Mouse (Mus musculus) MEL (cell line): ENCODE measurements around the gene Ccdc157. TPM values are rescaled to one million over a fixed set of nuclear protein-coding genes. Genes with fewer than 3 reads are reported as not detected.

ENCODE experiments used
- DNase-seq: peaks from one replicate; pipeline ENCODE4 v3.0.0; 2011; ENCODE audit warnings: low read depth, low spot score
- H3K27ac ChIP-seq: 2 replicates; pipeline ENCODE4 v1.5.1; 2012; ENCODE audit warnings: low read depth, mild to moderate bottlenecking, control low read depth, low read length, moderate library complexity; ENCODE audit not compliant: control insufficient read depth
- H3K27me3 ChIP-seq, 2 experiments: fragments of 150-350 bp in 1 of 2; sonication (generic) in 1 of 2; 2 replicates each; pipeline ENCODE4 v1.6.1; 2012; ENCODE audit warnings: low read length in 2 of 2, mild to moderate bottlenecking in 2 of 2, improper control_type of control experiment in 1 of 2, moderate library complexity in 1 of 2; ENCODE audit not compliant: insufficient read depth in 2 of 2, control insufficient read depth in 1 of 2
- H3K36me3 ChIP-seq, 2 experiments: 2 replicates each; pipeline ENCODE4 v1.6.1; 2012 to 2014; ENCODE audit warnings: low read length in 2 of 2, improper control_type of control experiment in 1 of 2, inconsistent platforms in 1 of 2, mild to moderate bottlenecking in 1 of 2; ENCODE audit not compliant: insufficient read depth in 2 of 2, control insufficient read depth in 1 of 2
- H3K4me1 ChIP-seq, 2 experiments: fragments of 150-350 bp in 1 of 2; sonication (generic) in 1 of 2; 2 replicates each; pipeline ENCODE4 v1.6.1; 2012; ENCODE audit warnings: low read length in 2 of 2, improper control_type of control experiment in 1 of 2, mild to moderate bottlenecking in 1 of 2; ENCODE audit not compliant: insufficient read depth in 2 of 2, control insufficient read depth in 1 of 2
- H3K4me3 ChIP-seq, 2 experiments: fragments of 150-350 bp in 1 of 2; sonication (generic) in 1 of 2; 2 replicates each; pipeline ENCODE4 v1.5.1; 2012; ENCODE audit warnings: low read depth in 2 of 2, low read length in 2 of 2, mild to moderate bottlenecking in 2 of 2, moderate library complexity in 2 of 2, control low read depth in 1 of 2, improper control_type of control experiment in 1 of 2; ENCODE audit not compliant: control insufficient read depth in 1 of 2, insufficient read depth in 1 of 2
- H3K79me2 ChIP-seq: 2 replicates; pipeline ENCODE4 v1.6.1; 2012; ENCODE audit warnings: mild to moderate bottlenecking, low read length, moderate library complexity; ENCODE audit not compliant: control insufficient read depth, poor library complexity, insufficient read depth
- H3K9ac ChIP-seq: 2 replicates; pipeline ENCODE4 v1.6.1; 2012; ENCODE audit warnings: low read depth, mild to moderate bottlenecking, control low read depth, low read length, moderate library complexity; ENCODE audit not compliant: control insufficient read depth, poor library complexity, severe bottlenecking
- H3K9me3 ChIP-seq: fragments of 150-350 bp; sonication (generic); replicated peaks from 2 replicates; pipeline ENCODE4 v1.6.1; 2012; ENCODE audit warnings: mild to moderate bottlenecking, low read length, improper control_type of control experiment, moderate library complexity; ENCODE audit not compliant: insufficient read depth
- BHLHE40 ChIP-seq: IDR thresholded peaks from 2 replicates; pipeline ENCODE4 v1.6.1; 2012; ENCODE audit warnings: low read depth, mild to moderate bottlenecking, inconsistent platforms, low read length, improper control_type of control experiment, borderline replicate concordance
- CHD1 ChIP-seq: IDR thresholded peaks from 2 replicates; pipeline ENCODE4 v1.6.1; 2012; ENCODE audit warnings: low read depth, mild to moderate bottlenecking, inconsistent platforms, low read length, improper control_type of control experiment
- CTCF ChIP-seq, 3 experiments: IDR thresholded peaks in 2 of 3; conservative IDR thresholded peaks in 1 of 3; 2 replicates each; pipeline ENCODE4 v1.5.1; 2011 to 2012; ENCODE audit warnings: low read length in 3 of 3, low read depth in 2 of 3, mild to moderate bottlenecking in 2 of 3, improper control_type of control experiment in 1 of 3, inconsistent platforms in 1 of 3, mixed read lengths in 1 of 3, moderate library complexity in 1 of 3; ENCODE audit not compliant: control insufficient read depth in 1 of 3, insufficient read depth in 1 of 3, poor library complexity in 1 of 3, severe bottlenecking in 1 of 3
- E2F4 ChIP-seq: IDR thresholded peaks from 2 replicates; pipeline ENCODE4 v1.6.1; 2011; ENCODE audit warnings: low read depth, low read length, improper control_type of control experiment, borderline replicate concordance
- ELF1 ChIP-seq: IDR thresholded peaks from 2 replicates; pipeline ENCODE4 v1.6.1; 2014; ENCODE audit warnings: low read depth, mild to moderate bottlenecking, inconsistent platforms, low read length, improper control_type of control experiment, moderate library complexity
- EP300 ChIP-seq, 2 experiments: IDR thresholded peaks; 2 replicates each; pipeline ENCODE4 v1.6.1; 2011; ENCODE audit warnings: improper control_type of control experiment in 2 of 2, low read length in 2 of 2, low read depth in 1 of 2, mild to moderate bottlenecking in 1 of 2
- ETS1 ChIP-seq: IDR thresholded peaks from 2 replicates; pipeline ENCODE4 v1.6.1; 2012; ENCODE audit warnings: low read depth, mild to moderate bottlenecking, inconsistent platforms, low read length, improper control_type of control experiment, moderate library complexity
- GABPA ChIP-seq: IDR thresholded peaks from 2 replicates; pipeline ENCODE4 v1.6.1; 2012; ENCODE audit warnings: low read depth, mild to moderate bottlenecking, inconsistent platforms, low read length, improper control_type of control experiment, moderate library complexity
- GATA1 ChIP-seq: IDR thresholded peaks from 2 replicates; pipeline ENCODE4 v1.6.1; 2011; ENCODE audit warnings: low read depth, low read length, improper control_type of control experiment
- JUND ChIP-seq: IDR thresholded peaks from 2 replicates; pipeline ENCODE4 v1.6.1; 2011; ENCODE audit warnings: low read depth, mild to moderate bottlenecking, improper control_type of control experiment, low read length
- KAT2A ChIP-seq: conservative IDR thresholded peaks from 2 replicates; pipeline ENCODE4 v1.6.1; 2012; ENCODE audit warnings: low read depth, low read length, improper control_type of control experiment, inconsistent platforms
- MEF2A ChIP-seq: IDR thresholded peaks from 2 replicates; pipeline ENCODE4 v1.6.1; 2014; ENCODE audit warnings: low read depth, mild to moderate bottlenecking, inconsistent platforms, low read length, improper control_type of control experiment; ENCODE audit not compliant: poor library complexity, insufficient replicate concordance, severe bottlenecking; ENCODE audit errors: extremely low read depth
- MXI1 ChIP-seq: IDR thresholded peaks from 2 replicates; pipeline ENCODE4 v1.6.1; 2011; ENCODE audit warnings: mild to moderate bottlenecking, low read depth, low read length, improper control_type of control experiment
- NELFE ChIP-seq: IDR thresholded peaks from 2 replicates; pipeline ENCODE4 v1.6.1; 2011; ENCODE audit warnings: low read depth, low read length, improper control_type of control experiment
- POLR2A ChIP-seq, 2 experiments: IDR thresholded peaks; 2 replicates each; pipeline ENCODE4 v1.6.1; 2011 to 2012; ENCODE audit warnings: low read length in 2 of 2, mild to moderate bottlenecking in 2 of 2, control low read depth in 1 of 2, improper control_type of control experiment in 1 of 2, low read depth in 1 of 2, moderate library complexity in 1 of 2; ENCODE audit not compliant: control insufficient read depth in 1 of 2, insufficient read depth in 1 of 2, poor library complexity in 1 of 2
- POLR2AphosphoS2 ChIP-seq: IDR thresholded peaks from 2 replicates; pipeline ENCODE4 v1.6.1; 2011; ENCODE audit warnings: low read length, improper control_type of control experiment
- POLR2AphosphoS5 ChIP-seq: IDR thresholded peaks from 2 replicates; pipeline ENCODE4 v1.6.1; 2012; ENCODE audit warnings: low read depth, borderline replicate concordance, mild to moderate bottlenecking, inconsistent platforms, low read length, moderate library complexity, mixed read lengths
- RAD21 ChIP-seq: IDR thresholded peaks from 2 replicates; pipeline ENCODE4 v1.6.1; 2011; ENCODE audit warnings: mild to moderate bottlenecking, low read depth, low read length, improper control_type of control experiment
- RCOR1 ChIP-seq: IDR thresholded peaks from 2 replicates; pipeline ENCODE4 v1.6.1; 2012; ENCODE audit warnings: low read depth, mild to moderate bottlenecking, inconsistent platforms, low read length, improper control_type of control experiment
- SMC3 ChIP-seq: IDR thresholded peaks from 2 replicates; pipeline ENCODE4 v1.6.1; 2011; ENCODE audit warnings: low read depth, low read length, improper control_type of control experiment
- TBP ChIP-seq: IDR thresholded peaks from 2 replicates; pipeline ENCODE4 v1.8.0; 2011; ENCODE audit warnings: low read depth, low read length, improper control_type of control experiment
- TCF12 ChIP-seq: IDR thresholded peaks from 2 replicates; pipeline ENCODE4 v1.6.1; 2014; ENCODE audit warnings: low read depth, mild to moderate bottlenecking, inconsistent platforms, low read length, improper control_type of control experiment, moderate library complexity
- USF2 ChIP-seq, 2 experiments: IDR thresholded peaks; 2 replicates each; pipeline ENCODE4 v1.6.1; 2011 to 2012; ENCODE audit warnings: improper control_type of control experiment in 2 of 2, low read length in 2 of 2, borderline replicate concordance in 1 of 2, inconsistent platforms in 1 of 2, low read depth in 1 of 2, mild to moderate bottlenecking in 1 of 2; ENCODE audit not compliant: insufficient read depth in 1 of 2
- ZC3H11A ChIP-seq: IDR thresholded peaks from 2 replicates; pipeline ENCODE4 v1.6.1; 2012; ENCODE audit warnings: low read depth, mild to moderate bottlenecking, inconsistent platforms, low read length, improper control_type of control experiment
- ZKSCAN1 ChIP-seq: IDR thresholded peaks from 2 replicates; pipeline ENCODE4 v1.6.1; 2012; ENCODE audit warnings: low read depth, mild to moderate bottlenecking, inconsistent platforms, low read length, improper control_type of control experiment, moderate library complexity
- polyA plus RNA-seq, 2 experiments: library from polyadenylated mRNA; stranded (reverse) in 1 of 2; unstranded in 1 of 2; fragments of >175 nt in 1 of 2; fragments of >200 nt in 1 of 2; gene quantifications; 2 replicates each; pipeline versions ENCODE4 v1.2.1 to v1.2.4; 2012; ENCODE audit warnings: low replicate concordance in 2 of 2, low read depth in 1 of 2; ENCODE audit not compliant: insufficient read length in 2 of 2, insufficient read depth in 1 of 2, missing spikeins in 1 of 2
- total RNA-seq: library from RNA; depleted of rRNA; stranded (reverse); fragments of 300-350 nt; gene quantifications from 2 replicates; pipeline ENCODE4 v1.2.3, GENCODE M21; 2012

Ccdc157 gene
- total and polyA plus RNA-seq, 3 experiments, result 2.0 to 2.9 TPM; not detected in 1

DNA sequence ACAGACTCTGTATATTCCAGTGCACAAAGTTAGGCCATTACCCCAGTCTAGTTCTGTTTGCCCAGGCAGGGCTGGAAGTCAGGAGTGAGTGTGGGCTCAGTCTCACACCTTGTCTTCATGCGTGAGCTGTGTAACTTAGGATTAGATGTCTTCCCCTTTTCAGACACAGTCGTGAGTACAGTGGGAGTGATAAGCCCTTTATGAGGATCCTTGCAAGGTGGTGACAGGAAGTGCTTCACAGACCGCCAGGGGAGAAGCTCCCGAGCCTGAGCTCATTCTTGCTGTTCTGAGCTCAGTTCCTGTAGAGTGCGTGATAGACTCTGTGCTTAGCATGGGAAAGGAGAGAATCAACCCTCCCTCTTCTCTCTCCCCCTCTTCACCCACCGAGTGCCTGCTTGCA lies 46.5 kb upstream of the Ccdc157 start (continued):
- TF ChIP-seq EP300 (IDR thresholded peaks at IDR 0.05; ENCODE audit: low read depth in 1 of 2, low read length in 2 of 2), result peak; percentile 74 to 87
- TF ChIP-seq SMC3, result 0 out of 2 replicates have a peak, but pooled peaks have one; percentile 18
- no peak for TF ChIP-seq ZC3H11A
- peak; percentile 78 for TF ChIP-seq ELF1
- TF ChIP-seq NELFE, result no peak
- no peak for TF ChIP-seq JUND
- no peak for TF ChIP-seq POLR2AphosphoS5
- TF ChIP-seq POLR2A (IDR thresholded peaks at IDR 0.05; ENCODE audit: control insufficient read depth in 1 of 2, insufficient read depth in 1 of 2, low read depth in 1 of 2, low read length in 2 of 2, poor library complexity in 1 of 2), result peak in 1 of 2 experiments; percentile 47; a peak in 2 of 4 replicates
- TF ChIP-seq TBP, result peak; percentile 76
- TF ChIP-seq BHLHE40, result peak; percentile 65; the same call in 1 of the 2 replicates
- TF ChIP-seq ETS1, result peak; percentile 70
- TF ChIP-seq TCF12, result peak; percentile 61
- TF ChIP-seq GATA1, result peak; percentile 91
- TF ChIP-seq GABPA, result no peak

DNA sequence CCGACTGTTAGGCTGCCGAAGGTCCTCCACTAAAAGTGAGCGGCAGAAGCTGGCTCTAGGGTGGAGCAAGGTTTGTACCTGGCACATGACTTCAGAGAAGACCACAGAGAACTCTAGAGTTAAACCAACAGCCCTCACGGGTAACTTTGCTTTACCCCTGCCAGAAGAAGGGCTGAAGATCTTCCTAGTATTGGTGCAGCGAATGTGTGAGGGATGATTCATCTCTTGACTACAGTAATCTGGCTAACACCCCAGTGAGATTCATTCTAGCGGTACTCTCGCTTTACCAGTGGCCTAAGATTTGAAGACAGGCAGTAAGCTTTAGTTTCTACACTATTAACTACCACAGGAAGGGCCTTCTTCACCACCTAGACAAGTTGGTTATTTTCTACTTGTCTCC lies 45.9 kb upstream of the Ccdc157 start:
- H3K4me1 ChIP-seq, result peaks cover 22 to 30% of the 10 kb centered on the region in 2 experiments
- no peaks in the 10 kb centered on the region for H3K79me2 ChIP-seq
- no peak for TF ChIP-seq EP300 (IDR thresholded peaks at IDR 0.05; ENCODE audit: low read depth in 1 of 2, low read length in 2 of 2)
- no peak for TF ChIP-seq MEF2A
- TF ChIP-seq MXI1, result no peak
- TF ChIP-seq POLR2AphosphoS2, result no peak

DNA sequence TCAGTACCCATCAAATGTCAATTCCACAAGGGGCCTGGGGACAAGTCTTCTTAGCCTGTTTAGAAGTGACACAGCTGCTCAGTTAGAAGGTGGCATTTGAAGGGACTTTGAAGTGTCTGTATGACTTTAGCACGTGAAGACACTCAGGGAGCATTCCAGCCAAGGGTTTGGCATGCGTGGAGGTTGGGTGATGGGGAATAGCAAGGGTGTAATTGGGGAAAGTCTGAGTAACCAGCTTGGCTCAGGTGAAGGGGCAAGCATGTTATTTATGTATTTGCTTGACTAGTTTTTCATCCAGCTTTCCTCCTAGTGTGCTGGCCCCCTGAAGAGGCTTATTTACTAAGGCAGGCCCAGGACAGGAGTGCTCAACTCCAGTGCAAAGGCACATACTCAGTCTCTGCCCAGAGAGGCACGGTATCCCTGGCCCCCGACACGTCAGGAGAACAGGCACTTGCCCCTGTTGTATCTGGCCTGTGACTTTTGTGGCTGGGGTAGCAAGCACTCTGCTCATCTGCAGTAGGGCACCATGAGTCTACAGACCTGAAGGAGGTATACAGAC lies 45.1 kb upstream of the Ccdc157 start:
- Histone ChIP-seq H3K4me3 (no peak overlapping the region), H3K9me3 (no peaks in the 10 kb centered on the region), H3K27ac (no peak overlapping the region), H3K4me1 (peaks cover 22 to 30% of the 10 kb centered on the region in 2 experiments), H3K27me3 (no peaks in the 10 kb centered on the region), H3K9ac (no peak overlapping the region), H3K79me2 (no peaks in the 10 kb centered on the region), H3K36me3 (peaks cover under 1 to 31% of the 10 kb centered on the region in 2 experiments)
- no peak for DNase-seq
- TF ChIP-seq CTCF (IDR thresholded peaks at IDR 0.05 in 2 of 3, conservative IDR thresholded peaks at IDR 0.05 in 1 of 3; ENCODE audit: control insufficient read depth in 1 of 3, insufficient read depth in 1 of 3, low read depth in 2 of 3, low read length in 3 of 3, poor library complexity in 1 of 3, severe bottlenecking in 1 of 3) (no peak), POLR2A (IDR thresholded peaks at IDR 0.05; ENCODE audit: control insufficient read depth in 1 of 2, insufficient read depth in 1 of 2, low read depth in 1 of 2, low read length in 2 of 2, poor library complexity in 1 of 2) (no peak), TCF12 (no peak), RAD21 (no peak), MEF2A (no peak), CHD1 (no peak), KAT2A (no peak), USF2 (IDR thresholded peaks at IDR 0.05; ENCODE audit: borderline replicate concordance in 1 of 2, insufficient read depth in 1 of 2, low read depth in 1 of 2, low read length in 2 of 2) (no peak), GATA1 (no peak), ZKSCAN1 (no peak), RCOR1 (no peak), EP300 (IDR thresholded peaks at IDR 0.05; ENCODE audit: low read depth in 1 of 2, low read length in 2 of 2) (no peak), E2F4 (no peak), BHLHE40 (no peak)

More for the DNA sequence above, 45.9 kb upstream of the Ccdc157 start:
- Histone ChIP-seq H3K9ac (no peak overlapping the region), H3K4me3 (no peak overlapping the region), H3K36me3 (peaks cover 2 to 31% of the 10 kb centered on the region in 2 experiments), H3K9me3 (no peaks in the 10 kb centered on the region), H3K27me3 (no peaks in the 10 kb centered on the region), H3K27ac (peak overlapping the region; percentile 57; the same call in 1 of the 2 replicates)
- peak; percentile 52 for DNase-seq
